Mouse (Mus musculus) gastrocnemius, adult 8-10 months (tissue): ENCODE data around the gene Cyb5d2. TPM values are rescaled to one million over a fixed set of nuclear protein-coding genes. Genes with fewer than 3 reads are reported as not detected.

Source experiments
- DNase-seq, 2 experiments: peaks; one replicate each; pipeline ENCODE4 v3.0.0; 2022; ENCODE audit warnings: low spot score in 2 of 2
- total RNA-seq, 4 experiments: library from RNA; stranded (reverse); gene quantifications; 2 replicates each; pipeline ENCODE4 v1.2.4; 2022

Cyb5d2 gene
- 10 to 100 TPM; 20.2 to 24.0 (median 22.2) TPM for total RNA-seq

DNA sequence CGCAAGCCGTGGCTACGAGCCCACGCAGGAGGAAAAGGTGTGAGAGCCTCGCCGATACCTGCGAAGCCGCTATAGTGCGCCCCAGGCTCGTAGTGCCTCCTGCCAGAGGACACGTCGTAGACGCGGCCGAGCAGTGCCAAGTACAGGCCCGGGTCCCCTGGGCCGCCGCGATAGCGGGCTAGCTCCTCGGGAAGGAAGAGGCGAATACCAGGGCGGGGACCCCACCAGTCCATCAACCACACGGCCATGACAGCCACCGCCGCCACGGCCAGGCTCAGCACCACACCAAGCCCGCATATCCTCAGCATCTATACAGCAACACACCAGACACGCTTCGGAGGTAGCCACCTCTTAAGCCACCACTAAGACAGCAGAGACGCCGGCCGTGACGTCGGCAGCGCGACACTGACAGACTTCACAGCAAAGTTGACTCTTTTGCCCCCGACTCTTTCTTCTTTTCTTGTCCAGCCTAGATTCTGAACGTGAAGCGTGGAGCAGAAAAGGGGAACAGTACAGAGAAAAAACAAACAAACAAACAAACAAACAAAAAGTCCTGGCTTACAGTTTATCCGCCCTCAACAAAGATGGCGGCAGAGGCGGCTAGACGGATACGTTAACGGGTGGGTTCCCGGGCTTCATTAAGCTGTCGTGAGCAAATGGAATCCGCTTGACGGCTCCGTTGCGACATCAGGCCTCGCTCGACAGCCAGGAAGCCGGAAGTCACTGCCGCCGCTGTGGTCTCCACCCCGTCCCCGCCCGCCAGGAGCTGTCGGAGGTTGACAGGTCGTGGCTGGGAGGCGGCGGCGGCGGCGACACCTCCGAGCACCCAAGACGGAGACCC is at the start of gene Cyb5d2, which contains the start of gene Zzef1:
Cyb5d2 (minus strand) TSS at position 688 of the 841 bp plus-strand sequence.
Zzef1 (plus strand) TSS at position 772 of the 841 bp plus-strand sequence.
- DNase-seq, result peak; percentile 92

GRCm38 (mm10) chr11:72845526-72845925 is 49.6 kb upstream of the Cyb5d2 start:
- DNase-seq, result no peak

- DNase-seq, result no peak
Observed at GRCm38 (mm10) chr11:72843576-72843975, 47.6 kb upstream of the Cyb5d2 start.

DNA sequence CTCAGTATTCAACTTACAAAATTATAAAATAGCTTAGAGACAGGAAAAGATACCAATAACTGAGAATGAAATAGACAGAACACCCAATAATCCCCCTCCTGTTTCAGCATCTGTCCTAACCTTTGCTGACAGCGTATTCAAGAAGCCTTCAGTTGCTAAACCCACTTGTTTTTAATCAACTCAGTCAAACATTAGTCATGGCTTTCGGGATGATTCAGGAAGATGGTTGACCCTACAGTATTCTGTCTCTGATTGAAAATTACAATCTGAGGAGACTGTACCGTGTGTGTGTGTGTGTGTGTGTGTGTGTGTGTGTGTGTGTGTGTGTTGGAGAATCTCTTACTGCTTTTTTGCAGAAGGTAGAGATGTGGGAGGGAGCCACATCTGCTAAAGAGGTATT is 46.8 kb upstream of the Cyb5d2 start:
- DNase-seq, result no peak

- no peak for DNase-seq
Observed at GRCm38 (mm10) chr11:72829869-72830268, 33.9 kb upstream of the Cyb5d2 start.

- DNase-seq, result no peak
Observed at GRCm38 (mm10) chr11:72821041-72821440, 25.1 kb upstream of the Cyb5d2 start.

- no peak for DNase-seq
Observed at GRCm38 (mm10) chr11:72818067-72818466, 22.1 kb upstream of the Cyb5d2 start.

GRCm38 (mm10) chr11:72816859-72817258 is 20.9 kb upstream of the Cyb5d2 start:
- no peak for DNase-seq

GRCm38 (mm10) chr11:72814188-72814587 is 18.2 kb upstream of the Cyb5d2 start:
- no peak for DNase-seq

DNA sequence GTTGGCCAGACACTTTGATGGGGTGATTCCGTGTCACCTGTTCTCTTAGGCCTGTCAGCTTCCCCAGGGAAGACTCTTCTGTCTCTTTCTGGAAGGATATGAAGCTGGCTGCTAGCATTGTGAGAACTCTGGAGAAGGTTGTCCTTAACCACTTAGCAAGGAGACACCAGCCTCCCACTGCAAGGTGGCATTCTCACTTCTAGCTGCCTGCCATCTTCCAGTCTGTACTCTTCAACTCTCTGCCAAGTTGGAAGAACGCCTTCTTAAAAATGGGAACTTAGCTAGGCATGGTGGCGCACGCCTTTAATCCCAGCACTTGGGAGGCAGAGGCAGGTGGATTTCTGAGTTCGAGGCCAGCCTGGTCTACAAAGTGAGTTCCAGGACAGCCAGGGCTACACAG is 17.7 kb upstream of the Cyb5d2 start:
- no peak for DNase-seq

- no peak for DNase-seq
Observed at GRCm38 (mm10) chr11:72807992-72808391, 12.1 kb upstream of the Cyb5d2 start.

- DNase-seq, result no peak
Observed at GRCm38 (mm10) chr11:72806556-72806955, 10.6 kb upstream of the Cyb5d2 start.

GRCm38 (mm10) chr11:72805232-72805631 is 9.3 kb upstream of the Cyb5d2 start:
- DNase-seq, result no peak

DNA sequence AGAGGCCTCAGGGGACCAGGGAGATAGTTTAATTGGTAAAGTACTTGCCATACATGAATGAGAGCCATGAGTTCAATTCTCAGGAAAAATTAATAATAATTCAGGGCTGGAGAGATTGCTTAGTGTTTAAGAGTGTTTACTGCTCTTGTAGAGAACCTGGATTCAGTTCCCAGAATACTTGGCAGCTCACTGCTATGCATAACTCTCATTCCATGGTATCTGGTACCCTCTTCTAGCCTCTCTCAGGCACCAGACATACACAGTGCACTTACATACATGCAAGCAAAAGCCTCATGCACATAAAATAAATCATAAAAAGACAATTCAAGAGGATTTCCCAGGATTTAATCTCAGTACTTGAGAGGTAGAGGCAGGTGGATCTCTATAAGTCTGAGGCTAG is 8.6 kb upstream of the Cyb5d2 start:
- no peak for DNase-seq

DNA sequence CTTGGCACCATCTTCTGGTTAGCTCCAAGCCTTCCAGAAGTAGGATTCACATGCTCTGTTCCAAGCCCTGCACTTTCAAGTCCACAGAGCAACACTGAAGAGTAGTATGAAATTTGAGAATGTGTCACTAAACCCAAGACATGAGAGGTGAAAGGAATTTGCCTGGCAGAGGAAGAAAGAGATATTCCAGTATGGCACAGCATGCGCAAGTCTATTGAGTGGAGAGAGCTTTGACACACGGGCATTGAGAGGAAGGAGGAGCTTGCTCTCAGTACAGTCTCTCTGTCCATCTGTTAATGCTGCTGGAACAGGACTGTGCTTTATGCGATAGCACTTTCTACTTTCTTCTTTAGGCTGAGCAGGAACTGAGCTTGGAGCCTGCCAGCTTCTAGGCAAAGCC is 7.1 kb upstream of the Cyb5d2 start:
- DNase-seq, result peak in 1 of 2 experiments; percentile 5

DNA sequence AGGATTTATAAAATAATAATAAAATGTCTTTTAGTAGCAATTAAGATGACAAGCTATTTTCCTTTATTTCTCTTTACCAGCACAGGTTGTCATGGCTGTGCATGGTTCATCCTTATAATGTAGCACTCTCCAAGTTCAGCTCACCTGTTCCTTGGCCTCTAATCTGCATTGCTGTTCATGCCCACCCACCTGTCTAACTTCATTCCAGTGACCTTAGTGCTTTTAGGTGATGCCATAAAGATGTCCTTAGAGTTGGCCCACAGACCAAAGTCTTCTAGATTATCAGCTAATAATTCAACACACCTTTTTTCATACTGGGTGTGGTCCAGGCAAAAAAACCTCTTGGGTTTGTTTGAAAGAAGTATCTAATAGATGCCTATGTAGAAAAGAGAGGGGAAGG is 5.2 kb upstream of the Cyb5d2 start:
- DNase-seq, result no peak

DNA sequence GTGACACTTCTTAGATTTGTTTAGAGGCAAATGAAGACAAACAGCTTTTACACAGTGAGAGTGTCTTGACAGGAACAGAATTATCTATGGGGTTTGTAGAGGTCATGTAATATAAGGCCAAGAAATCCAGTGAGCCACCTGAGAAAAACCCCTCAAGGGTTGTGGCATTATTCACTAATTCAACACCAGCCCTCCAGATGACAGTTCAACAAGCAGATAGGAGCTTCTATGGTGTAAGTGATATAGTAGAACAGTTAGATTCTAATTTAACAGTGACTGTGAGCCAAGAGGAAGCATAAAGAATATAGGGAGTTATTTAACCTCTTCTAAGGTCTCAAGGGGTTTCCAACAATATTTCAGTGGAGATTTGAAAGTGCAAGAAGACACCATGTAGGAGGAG is 2.2 kb upstream of the Cyb5d2 start:
- DNase-seq, result no peak

- DNase-seq, result no peak
Observed at GRCm38 (mm10) chr11:72796773-72797338, 914 bp upstream of the Cyb5d2 start.

- peak; percentile 4 to 5 for DNase-seq
Observed at GRCm38 (mm10) chr11:72796296-72796687, 350 bp upstream of the Cyb5d2 start.

GRCm38 (mm10) chr11:72795149-72795454 is 840 bp downstream of the Cyb5d2 start:
- DNase-seq, result peak in 1 of 2 experiments; percentile 4

DNA sequence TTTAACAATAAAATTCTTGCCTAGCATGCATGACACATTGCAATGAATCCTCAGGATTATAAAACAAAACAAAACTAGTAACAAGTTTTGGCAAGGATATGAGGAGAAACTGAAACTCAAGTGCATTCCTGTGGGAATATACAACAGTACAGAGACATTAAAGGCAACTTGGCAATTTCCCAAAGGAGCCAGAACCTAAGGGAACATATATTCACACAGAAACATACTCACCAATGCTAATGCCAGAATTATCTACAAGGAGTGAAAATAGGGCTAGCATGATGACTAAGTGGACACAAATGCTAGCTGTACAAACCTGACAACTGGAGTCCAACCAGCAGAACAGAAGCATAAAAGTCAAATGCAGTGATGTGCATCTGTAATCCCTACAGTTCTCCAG is 3.9 kb downstream of the Cyb5d2 start:
- no peak for DNase-seq

GRCm38 (mm10) chr11:72782503-72782902 is 13.4 kb downstream of the Cyb5d2 start:
- DNase-seq, result no peak

GRCm38 (mm10) chr11:72782103-72782502 is 13.8 kb downstream of the Cyb5d2 start:
- no peak for DNase-seq
